Mouse (Mus musculus) inflammation-experienced regulatory T-cells (primary cell): ENCODE data around the gene Olfr1358. TPM values are rescaled to one million over a fixed set of nuclear protein-coding genes. Genes with fewer than 3 reads are reported as not detected.

Source experiments
- polyA plus RNA-seq, 2 experiments: library from polyadenylated mRNA; unstranded; fragments of 100-300 nt; shearing (Covaris generic); gene quantifications; one replicate each; pipeline ENCODE4 v1.2.1; 2017

The Olfr1358 gene
- not detected for polyA plus RNA-seq

DNA sequence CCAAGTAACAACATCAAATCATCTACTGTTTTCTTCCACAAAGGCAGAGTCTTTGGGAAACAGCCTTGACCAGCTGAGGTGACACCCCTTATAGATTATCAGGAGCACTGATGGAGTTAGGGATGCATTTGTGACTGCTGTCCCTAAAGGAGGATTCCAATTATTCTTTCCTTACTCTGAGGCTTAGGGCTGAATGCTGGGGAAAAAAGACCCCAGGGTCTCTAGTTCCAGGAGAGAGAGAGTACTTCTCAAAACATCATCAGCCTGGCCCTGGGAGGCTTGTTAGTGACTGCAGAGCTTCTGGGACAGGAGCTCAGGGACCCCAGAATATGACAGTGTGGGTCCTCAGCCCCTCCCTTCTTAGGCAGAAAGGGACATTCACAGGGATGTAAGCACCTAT, at the start of gene Olfr1358:
Olfr1358 (plus strand) TSS at position 301 of the 400 bp plus-strand sequence.

Other genes with a start within 250 kb of the Olfr1358 start
- 100 to 1,000 TPM; 165 to 182 TPM for gene Agpat3, start 164.9 kb upstream of the Olfr1358 start, polyA plus RNA-seq
- 100 to 1,000 TPM; 282 to 328 TPM for gene Rrp1, start 104.4 kb upstream of the Olfr1358 start, polyA plus RNA-seq
- gene Cstb, start 91.8 kb upstream of the Olfr1358 start, polyA plus RNA-seq: 100 to 1,000 TPM in 1 of 2 experiments, 10 to 100 TPM in 1; 98.7 to 105 TPM
- gene Pdxk, start 52.5 kb upstream of the Olfr1358 start, polyA plus RNA-seq: 10 to 100 TPM; 12.8 to 17.4 TPM
- 10 to 100 TPM; 81.2 to 85.4 TPM for gene Ilvbl, start 56.9 kb downstream of the Olfr1358 start, polyA plus RNA-seq
- gene Syde1, start 74.5 kb downstream of the Olfr1358 start, polyA plus RNA-seq: 1 to 10 TPM in 1 of 2 experiments, under 1 TPM in 1; 0.70 to 2.1 TPM
- under 1 TPM in 1 of 2 experiments, not detected in 1; 0.58 TPM for gene Olfr1357, start 100.6 kb downstream of the Olfr1358 start, polyA plus RNA-seq
- gene Casp14, start 200.9 kb downstream of the Olfr1358 start, polyA plus RNA-seq: not detected
- gene Ccdc105, start 235.6 kb downstream of the Olfr1358 start, polyA plus RNA-seq: under 1 TPM in 1 of 2 experiments, not detected in 1; 0.14 TPM